In genomic region chr12:15729696-15730095, GRCm38 (mm10) we compare ENCODE assay signal across 17 mouse cellular contexts.
DNase-seq lines count a peak whose midpoint lies in the region; TF ChIP-seq lines count a peak whose summit lies in the region.
"Had no signal": no experiment of that assay in that cellular context is flagged by ENCODE, and none has a peak within 500 bp of the region (broad histone marks: within the 10 kb centered on the region; RNA-seq: fewer than 3 reads in every experiment).

No protein-coding gene starts in this region.

- no peak overlapping the region for H3K4me3 ChIP-seq in kidney, adult 2 months (ENCODE audit: insufficient read depth, low read depth, low read length)
- H3K4me3 ChIP-seq: embryonic facial prominence, embryonic 12.5 days; heart, embryonic 13.5 days; midbrain, embryonic 12.5 days had no signal

- TF ChIP-seq CTCF in kidney, adult 2 months (conservative IDR thresholded peaks at IDR 0.05; ENCODE audit: insufficient read depth, insufficient read length, low read depth, low read length): no peak

- no peaks in the 10 kb centered on the region for H3K27me3 ChIP-seq in kidney, adult 2 months (replicated peaks; ENCODE audit: control insufficient read depth, insufficient read depth, low read length)
- H3K27me3 ChIP-seq: embryonic facial prominence, embryonic 12.5 days; heart, embryonic 13.5 days; midbrain, embryonic 12.5 days had no signal

- no peaks in the 10 kb centered on the region for H3K36me3 ChIP-seq in kidney, adult 2 months (ENCODE audit: control insufficient read depth, insufficient read depth, low read length)
- H3K36me3 ChIP-seq: embryonic facial prominence, embryonic 12.5 days; G1E; heart, embryonic 13.5 days; midbrain, embryonic 12.5 days had no signal

- peak; percentile 16 for DNase-seq in gastrocnemius, adult 18-20 months (ENCODE audit: low spot score)
- DNase-seq in gastrocnemius, postnatal 10 days: no peak
- DNase-seq in kidney, adult 2 months: peak; percentile 61
- DNase-seq in kidney, adult 11 months: no peak
- peak; percentile 24 for DNase-seq in testis, postnatal 14 days (ENCODE audit: low spot score)
- DNase-seq in testis, postnatal 10 days (ENCODE audit: low spot score): no peak
- DNase-seq in skeletal muscle tissue, adult 2 months (ENCODE audit: low read depth, low spot score): peak; percentile 27
- no peak for DNase-seq in cerebellum, postnatal 4 days (ENCODE audit: low spot score in 2 of 2)
- DNase-seq: cerebellum, adult 2 months; lung, adult 2 months; lung, postnatal 4 days; thymus, postnatal 25 days had no signal

- no peak for TF ChIP-seq POLR2A in kidney, adult 2 months (IDR thresholded peaks at IDR 0.05; ENCODE audit: low read depth, low read length)

- peak overlapping the region; percentile 56; the same call in 1 of the 2 replicates for H3K27ac ChIP-seq in kidney, adult 2 months (ENCODE audit: insufficient read depth, low read depth, low read length)
- H3K27ac ChIP-seq: embryonic facial prominence, embryonic 12.5 days; heart, embryonic 13.5 days; hindbrain, embryonic 14.5 days; midbrain, embryonic 12.5 days had no signal

- 55% methylated on average over 3 of the region's 3 CpGs for WGBS in kidney, adult 2 months

- no peaks in the 10 kb centered on the region for H3K4me1 ChIP-seq in kidney, adult 2 months (ENCODE audit: control insufficient read depth, insufficient read depth, low read length)
- H3K4me1 ChIP-seq: midbrain, embryonic 12.5 days had no signal

Comparison
In these comparisons a context has a peak if more than half of its experiments do, and no peak if none do; other contexts are left out.
1. DNase-seq: peak in gastrocnemius, adult 18-20 months (single experiment), kidney, adult 2 months (single experiment), testis, postnatal 14 days (single experiment) and skeletal muscle tissue, adult 2 months (single experiment); none in gastrocnemius, postnatal 10 days (single experiment), kidney, adult 11 months (single experiment), testis, postnatal 10 days (single experiment) and cerebellum, postnatal 4 days (0 of 2).